Mouse (Mus musculus): ENCODE data around the gene Ubald2.
"Not testable (repeated sequence)": the region's sequence is repeated elsewhere in the genome, so short reads cannot be mapped to it uniquely, and the experiment has no call there.

GRCm38 (mm10) chr11:116468338-116468737 lies 34.4 kb downstream of the Ubald2 start:
- not testable (repeated sequence) for TF ChIP-seq HCFC1 (IDR thresholded peaks at IDR 0.05; ENCODE audit: borderline replicate concordance, insufficient read depth, low read length); ZNF384 (IDR thresholded peaks at IDR 0.05; ENCODE audit: low read depth, low read length); CHD2 (IDR thresholded peaks at IDR 0.05; ENCODE audit: low read depth, low read length); ZC3H11A (IDR thresholded peaks at IDR 0.05; ENCODE audit: borderline replicate concordance, low read depth, low read length); MAFK (IDR thresholded peaks at IDR 0.05; ENCODE audit: insufficient read depth, low read depth, low read length)
